Mouse (Mus musculus): ENCODE results near the gene Eya2. TPM values are rescaled to one million over a fixed set of nuclear protein-coding genes. Genes with fewer than 3 reads are reported as not detected.
A peak's percentile ranks its signal among the peaks of the same experiment; 100 is the strongest.

The Eya2 gene
- total RNA-seq, 2 experiments from 2014 or later: 1.8 to 2.5 TPM

DNA sequence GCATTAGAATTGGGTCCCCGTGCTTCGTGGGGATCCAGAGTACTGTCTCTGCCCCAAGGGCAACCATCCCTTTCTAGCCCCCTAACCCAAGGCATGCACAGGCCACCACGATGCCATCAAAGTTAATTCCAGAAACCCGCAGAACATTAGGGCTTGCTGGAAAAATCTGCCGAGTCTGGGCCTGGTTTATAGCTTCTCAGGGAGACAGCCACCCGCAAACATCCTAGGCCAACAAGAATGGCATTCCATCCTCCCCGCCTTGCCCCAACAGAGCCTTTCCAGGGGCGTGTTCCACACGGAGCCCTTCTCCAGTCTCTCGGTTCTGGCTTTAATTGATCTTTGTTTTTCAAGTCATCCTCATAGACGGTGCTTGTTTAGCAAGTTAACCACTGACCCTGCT, 153.6 kb downstream of the Eya2 start:
- intact Hi-C loops (cut with DNase I): no loop called here
- DNase-seq: no peak

DNA sequence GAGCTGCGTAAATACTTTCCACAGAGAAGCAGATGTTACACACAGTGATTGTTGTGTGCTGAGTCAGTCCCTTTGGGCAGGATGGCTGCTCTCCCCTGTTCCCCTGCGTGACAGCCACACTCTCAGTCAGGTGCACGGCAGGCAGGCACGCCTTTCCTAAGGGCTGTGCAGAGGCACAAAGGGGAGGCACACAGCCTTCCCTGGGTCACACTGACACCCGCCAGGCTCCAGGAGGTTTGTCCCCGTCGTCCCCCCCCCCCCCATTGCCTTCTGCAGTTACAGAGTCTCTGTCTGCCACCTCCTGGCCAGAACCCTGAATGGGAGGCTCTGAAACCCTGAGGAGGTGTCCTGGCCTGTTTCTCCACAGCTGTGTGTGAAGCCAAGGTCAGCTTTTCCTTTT, 156.2 kb downstream of the Eya2 start:
- intact Hi-C loops (cut with DNase I): loop anchor here (2.0 kb wide), 1 partner anchor 222 kb away; no protein-coding TSS in a partner anchor
- peak in 1 of 2 experiments; percentile 38 for DNase-seq

DNA sequence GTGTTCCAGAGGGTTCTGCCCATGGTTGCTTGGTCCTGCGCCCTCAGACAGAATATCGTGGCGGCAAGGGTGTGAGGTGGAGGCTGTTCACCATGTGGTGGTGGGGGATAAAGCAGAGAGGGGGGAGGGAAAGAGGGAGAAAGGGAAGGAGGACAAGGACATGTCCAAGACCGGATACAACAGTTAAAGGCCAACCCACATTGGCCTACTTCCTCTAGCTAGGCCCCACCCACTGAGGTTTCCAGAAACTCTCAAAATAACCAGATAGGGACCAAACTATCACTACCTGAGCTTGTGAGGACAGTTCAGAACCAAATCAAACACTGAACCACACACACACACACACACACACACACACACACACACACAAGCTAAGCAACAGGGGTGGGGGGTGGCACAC, 157.9 kb downstream of the Eya2 start:
- intact Hi-C loops (cut with DNase I): no loop called here
- DNase-seq: no peak

DNA sequence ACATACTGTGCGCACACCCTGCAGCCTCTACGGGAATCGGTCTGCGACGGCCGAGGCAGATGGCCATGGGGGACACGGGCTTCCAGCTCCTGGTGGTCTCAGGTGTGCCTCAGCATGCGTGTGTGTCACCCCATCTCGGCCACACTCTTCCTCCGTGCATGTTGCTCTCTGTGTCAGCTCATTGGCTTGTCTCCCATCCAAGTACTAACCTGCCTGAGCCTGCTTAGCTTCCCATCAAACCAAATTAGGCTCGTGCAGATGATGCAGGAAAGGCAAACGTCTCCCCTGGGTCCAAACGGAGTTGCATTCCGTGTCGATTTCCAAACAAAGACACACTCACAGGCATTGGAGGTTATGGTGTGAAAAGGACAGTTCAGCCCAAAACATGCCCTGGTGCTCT, 163.0 kb downstream of the Eya2 start:
- no peak for DNase-seq
- intact Hi-C loops (cut with DNase I): no loop called here

DNA sequence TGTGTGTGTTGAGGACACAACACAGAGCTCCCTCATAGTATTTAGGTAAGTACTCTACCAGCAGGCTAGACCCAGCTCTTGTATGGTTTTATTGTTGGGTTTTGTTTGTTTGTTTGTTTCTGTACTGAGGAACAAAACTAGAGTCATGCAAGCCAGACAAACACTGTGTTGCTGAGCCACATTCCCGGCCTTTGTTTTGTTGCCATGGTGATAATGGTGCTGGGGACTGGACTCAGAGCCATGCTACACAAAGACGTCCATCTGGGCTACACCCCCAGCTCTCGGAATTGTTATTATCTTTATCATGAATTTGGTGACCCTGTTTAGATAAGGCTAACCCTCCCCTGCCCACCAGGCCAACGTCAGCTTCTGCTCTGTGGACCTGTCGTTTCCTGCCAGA, 163.7 kb downstream of the Eya2 start:
- DNase-seq: peak in 1 of 2 experiments; percentile 24

DNA sequence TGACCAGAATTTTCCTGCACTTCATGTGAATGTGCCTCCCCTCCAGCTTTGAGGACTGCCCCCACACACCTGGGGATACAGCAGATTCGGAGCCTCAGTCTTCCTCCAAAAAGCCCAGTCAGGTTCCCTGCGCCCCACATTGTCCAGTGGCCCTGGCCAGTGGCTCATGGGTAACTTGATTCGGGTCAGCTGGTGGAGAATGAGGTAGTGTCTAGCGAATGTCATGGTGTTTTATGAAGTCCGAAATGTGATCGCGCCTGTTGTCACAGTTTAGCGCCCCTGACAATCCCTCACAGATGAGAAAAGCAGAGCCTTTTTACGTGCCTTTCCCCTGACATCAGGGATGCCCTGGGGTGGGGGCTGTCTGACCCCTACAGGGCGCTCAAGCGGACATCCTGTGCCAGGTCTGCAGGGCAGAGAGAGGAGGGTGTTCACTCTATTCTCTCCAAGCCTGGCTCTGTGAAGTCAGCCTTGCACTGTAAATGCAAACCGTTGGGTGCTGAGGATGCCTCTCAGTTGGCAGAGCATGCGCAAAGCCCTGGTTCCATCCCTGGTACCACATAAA, 164.7 kb downstream of the Eya2 start:
- intact Hi-C loops (cut with DNase I): no loop called here

More for the DNA sequence above, 163.7 kb downstream of the Eya2 start:
- intact Hi-C loops (cut with DNase I): no loop called here

DNA sequence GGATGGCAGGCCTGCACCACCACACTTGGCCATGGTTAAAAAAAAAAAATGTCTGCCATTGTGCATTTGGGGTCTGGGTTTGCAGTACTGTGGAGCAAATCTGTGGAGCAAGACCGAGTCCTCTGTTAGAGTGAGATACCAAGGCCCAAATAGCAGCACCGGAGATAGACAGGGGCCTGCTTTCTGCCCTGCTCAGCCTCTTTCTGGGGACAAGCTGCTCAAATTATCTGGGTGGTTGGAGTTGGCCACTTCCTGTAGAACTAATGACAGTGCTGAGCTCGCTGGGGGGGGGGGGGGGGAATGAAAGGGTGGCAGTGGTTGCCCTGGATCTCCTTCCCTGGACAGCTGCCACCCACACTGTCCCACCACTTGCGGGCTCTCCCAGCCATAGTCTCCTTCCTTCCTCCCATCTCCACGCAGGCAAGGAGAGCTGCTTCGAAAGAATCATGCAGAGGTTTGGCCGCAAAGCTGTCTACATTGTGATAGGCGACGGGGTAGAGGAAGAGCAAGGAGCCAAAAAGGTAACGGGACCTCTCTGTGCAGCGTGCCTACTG, 174.1 kb downstream of the Eya2 start:
- DNase-seq: no peak
- intact Hi-C loops (cut with DNase I): no loop called here

More for the DNA sequence above, 164.7 kb downstream of the Eya2 start:
- no peak for DNase-seq

DNA sequence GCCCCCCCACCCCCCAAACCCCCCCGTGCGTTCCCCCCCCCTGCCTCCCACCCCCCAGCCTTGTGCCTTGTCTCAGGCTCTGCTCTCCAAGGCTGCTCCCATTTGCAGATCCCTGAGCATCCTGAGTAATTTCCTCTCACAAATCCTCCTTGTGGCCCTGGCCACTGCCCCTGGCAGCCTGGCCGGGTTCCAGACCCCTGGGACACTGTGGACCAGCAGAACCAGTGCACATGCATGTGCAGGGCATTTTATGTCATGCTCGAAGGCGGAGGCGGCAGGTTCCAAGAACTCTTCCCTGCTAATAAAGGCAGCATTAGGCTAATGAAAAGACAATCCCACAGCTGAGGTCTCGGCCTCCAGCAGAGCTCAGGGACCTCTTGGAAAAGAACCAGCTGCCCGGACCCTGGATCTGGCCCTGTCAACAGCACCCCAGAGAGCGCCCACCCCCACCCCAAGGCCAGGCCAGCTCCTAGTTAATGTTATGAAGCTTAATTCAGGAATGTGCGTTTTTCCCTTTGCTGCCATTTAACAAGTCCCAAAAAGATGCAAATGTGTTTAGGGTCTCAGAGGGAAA, 174.6 kb downstream of the Eya2 start:
- no peak for DNase-seq
- intact Hi-C loops (cut with DNase I): no loop called here

DNA sequence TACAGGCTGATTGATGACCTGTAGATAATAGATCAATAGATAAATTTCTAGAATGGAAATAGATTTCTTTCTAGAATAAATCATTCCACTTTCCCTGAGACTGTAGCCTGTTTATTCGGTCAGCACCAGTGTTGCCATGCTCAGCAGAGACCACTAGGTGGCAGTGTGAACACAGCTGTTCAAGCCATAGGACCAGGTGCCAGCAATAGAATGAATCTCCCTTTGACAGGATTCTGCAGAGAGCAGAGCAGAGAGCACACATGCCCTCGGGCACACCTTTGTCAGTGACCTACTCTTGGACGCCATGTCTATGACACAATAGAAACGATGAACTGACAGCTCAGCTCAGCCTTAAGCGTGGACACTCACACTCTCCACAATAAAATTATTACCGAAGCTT, 184.1 kb downstream of the Eya2 start:
- intact Hi-C loops (cut with DNase I): no loop called here
- peak; percentile 70 to 83 for DNase-seq

DNA sequence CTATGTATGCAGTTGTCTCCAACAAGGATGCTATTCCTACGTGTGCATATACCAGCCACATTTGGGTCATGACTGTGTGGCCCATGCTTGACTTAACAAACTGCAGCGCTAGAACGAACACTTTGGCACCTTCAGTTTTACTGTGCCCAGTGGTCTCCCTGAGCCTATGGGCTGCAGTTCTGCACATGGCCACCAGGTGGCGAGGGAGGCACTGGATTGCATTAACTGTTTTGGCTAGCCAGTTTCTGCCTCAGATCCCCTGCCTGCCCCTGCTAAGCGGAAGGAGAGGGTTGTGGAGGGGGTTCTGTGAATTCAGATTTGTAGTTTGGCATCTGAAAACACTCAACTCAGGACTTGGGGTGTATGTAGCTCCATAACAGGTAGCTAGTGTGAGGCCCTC, 187.5 kb downstream of the Eya2 start:
- intact Hi-C loops (cut with DNase I): loop anchor here (5.0 to 10.0 kb wide), 2 partner anchors 265 to 782 kb away; no protein-coding TSS in a partner anchor
- peak; percentile 81 to 90 for DNase-seq

DNA sequence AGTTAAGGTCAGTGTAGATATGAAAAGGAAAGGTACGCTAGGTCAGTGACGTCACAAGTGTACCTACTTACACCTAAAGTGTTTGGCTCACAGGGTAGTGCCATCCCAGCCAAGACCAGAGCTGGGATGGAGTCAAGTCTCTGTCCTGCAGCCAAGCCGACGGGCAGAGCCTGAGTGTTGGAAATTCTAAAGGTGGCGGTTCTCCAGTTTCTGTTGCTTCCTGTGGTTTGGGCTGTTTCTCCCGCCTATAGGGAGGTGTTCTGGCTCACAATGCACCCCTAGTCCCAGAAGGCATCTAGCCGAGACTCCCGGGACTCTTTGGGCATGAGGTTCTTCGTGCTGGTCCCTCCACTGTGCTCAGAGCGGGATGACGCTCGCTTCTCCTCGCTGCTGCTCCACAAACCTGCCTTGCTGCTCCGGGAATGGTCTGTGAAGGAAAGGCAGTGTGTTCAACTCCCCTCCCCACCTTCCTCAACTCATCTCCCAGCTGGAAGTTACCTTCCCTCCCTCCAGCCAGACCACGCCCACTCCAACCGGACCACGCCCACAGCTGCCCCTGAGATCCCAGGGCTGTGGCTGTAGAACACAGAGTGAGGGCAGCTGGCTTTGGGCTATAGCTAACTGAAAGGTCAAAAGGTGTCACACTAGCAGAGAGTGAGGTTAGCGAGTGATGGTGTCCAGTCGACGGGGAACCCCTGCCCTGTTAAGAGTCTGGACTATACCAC, 190.6 kb downstream of the Eya2 start:
- DNase-seq: no peak
- intact Hi-C loops (cut with DNase I): loop anchor here (10.0 kb wide), 1 partner anchor 779 kb away; no protein-coding TSS in a partner anchor

DNA sequence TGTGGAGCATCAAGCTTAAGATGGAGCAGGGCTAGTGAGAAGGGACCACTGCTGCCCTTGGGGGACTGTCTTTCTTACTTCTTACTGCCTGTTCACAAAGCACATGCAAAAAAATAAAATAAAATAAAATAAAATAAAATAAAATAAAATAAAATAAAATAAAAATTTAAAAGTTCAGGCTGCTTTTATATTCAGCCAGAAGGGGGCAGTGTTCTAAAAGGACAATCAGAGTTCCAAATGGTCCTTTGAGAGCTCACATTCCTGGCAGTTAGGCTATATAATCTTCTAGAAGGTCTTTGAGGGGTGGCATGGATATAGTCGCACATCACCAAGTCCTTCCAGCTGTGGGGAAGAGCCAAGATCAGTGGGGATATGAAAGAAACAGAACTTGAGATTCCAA, 191.6 kb downstream of the Eya2 start:
- intact Hi-C loops (cut with DNase I): loop anchor here (10.0 kb wide), 1 partner anchor 778 kb away; no protein-coding TSS in a partner anchor
- DNase-seq: no peak

DNA sequence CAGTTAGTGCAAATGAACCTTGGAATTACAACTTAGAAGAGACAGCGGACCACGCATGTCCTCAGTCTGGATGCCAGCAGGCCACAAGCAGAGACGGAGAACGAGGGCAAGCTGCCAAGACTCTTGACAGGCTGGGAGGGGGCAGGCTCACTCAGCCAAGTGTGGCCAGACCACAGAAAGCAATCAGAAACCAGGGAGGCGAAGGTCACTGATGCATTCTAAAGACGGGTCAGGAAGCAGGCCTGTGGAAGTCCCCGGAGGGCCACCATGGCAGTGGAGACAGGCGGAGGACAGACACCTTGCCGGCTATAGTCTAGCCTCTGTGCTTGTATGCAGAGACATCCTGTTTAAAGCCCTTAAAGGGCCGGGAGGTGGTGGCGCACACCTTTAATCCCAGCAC, 193.2 kb downstream of the Eya2 start:
- DNase-seq: peak; percentile 81 to 89
- intact Hi-C loops (cut with DNase I): loop anchor here (10.0 kb wide), 1 partner anchor 777 kb away; no protein-coding TSS in a partner anchor

DNA sequence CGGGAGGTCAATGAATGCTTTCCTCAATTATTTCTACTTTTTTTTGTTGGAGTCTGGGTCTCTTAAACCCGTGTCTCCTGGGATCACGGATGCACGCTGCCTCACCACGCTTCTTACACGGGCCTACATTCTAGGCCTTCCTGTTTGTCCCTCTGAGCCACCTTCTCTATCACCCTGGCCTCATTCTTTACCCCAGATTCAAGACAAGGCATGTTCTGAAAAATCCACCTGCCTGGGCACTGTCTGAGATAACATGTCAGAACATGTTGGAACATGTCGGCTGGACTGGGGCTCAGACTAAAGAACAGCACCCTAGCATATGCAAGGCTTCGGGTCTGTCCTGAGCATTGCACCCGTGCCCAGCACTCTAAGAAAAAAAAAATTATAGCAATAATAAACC, 194.0 kb downstream of the Eya2 start:
- no peak for DNase-seq
- intact Hi-C loops (cut with DNase I): loop anchor here (10.0 kb wide), 1 partner anchor 776 kb away; no protein-coding TSS in a partner anchor

DNA sequence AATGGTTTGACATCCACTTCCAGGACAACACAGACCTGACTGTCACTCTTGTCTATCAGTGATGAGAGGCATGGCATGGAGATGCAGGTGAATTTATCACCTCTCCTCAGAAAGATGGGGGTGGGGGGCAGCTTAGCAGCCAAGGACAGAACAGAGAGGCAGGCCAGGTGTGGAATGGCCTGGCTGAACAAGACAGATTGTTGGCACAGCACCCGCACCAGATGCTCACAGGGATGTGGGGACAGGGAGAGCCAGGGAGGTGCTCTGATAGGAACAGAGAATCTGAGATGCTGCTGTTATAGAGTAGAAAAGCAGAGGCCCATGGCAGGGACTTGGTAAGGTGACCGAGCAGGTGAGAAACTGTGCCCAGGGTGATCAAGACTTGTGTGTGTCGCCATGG, 194.8 kb downstream of the Eya2 start:
- intact Hi-C loops (cut with DNase I): loop anchor here (10.0 kb wide), 1 partner anchor 775 kb away; no protein-coding TSS in a partner anchor
- no peak for DNase-seq

DNA sequence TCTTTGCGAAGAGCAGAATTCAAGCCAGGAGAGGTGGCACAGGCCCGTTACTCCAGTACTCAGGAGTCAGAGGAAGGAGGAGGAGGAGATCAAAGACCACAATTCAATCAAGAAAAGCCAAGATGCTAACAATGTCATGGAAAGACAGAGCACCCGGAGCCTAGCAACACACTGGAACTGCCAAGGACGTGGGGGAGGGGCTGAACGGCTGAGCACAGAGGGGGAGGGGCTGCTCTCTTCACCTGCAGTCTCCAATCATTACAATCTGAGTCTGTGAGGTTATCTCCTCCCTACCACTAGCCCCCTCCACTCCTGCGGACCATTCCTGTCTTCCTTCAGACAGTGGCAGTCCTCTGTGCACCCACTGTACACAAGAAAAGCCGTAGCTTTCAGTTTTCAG, 196.2 kb downstream of the Eya2 start:
- DNase-seq: no peak
- intact Hi-C loops (cut with DNase I): no loop called here

DNA sequence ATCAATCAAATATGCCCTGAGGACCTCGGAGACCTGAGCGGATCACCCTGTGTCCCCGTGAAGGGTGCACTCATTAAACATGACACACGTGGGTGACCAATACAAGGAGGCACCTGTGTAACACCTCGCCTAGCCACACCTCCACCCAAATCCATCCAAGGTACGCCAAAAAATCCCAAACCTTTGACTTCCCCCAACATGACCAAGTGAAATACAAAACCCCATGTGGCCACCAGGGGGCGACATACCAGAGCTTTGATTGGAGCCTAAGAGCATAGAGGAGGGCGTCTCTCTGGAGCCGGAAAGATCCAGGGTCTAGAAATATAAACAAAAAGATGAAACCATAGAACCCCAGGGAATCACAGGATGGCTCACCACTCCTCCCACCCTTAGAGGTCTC, 196.8 kb downstream of the Eya2 start:
- intact Hi-C loops (cut with DNase I): no loop called here
- peak; percentile 56 to 75 for DNase-seq

DNA sequence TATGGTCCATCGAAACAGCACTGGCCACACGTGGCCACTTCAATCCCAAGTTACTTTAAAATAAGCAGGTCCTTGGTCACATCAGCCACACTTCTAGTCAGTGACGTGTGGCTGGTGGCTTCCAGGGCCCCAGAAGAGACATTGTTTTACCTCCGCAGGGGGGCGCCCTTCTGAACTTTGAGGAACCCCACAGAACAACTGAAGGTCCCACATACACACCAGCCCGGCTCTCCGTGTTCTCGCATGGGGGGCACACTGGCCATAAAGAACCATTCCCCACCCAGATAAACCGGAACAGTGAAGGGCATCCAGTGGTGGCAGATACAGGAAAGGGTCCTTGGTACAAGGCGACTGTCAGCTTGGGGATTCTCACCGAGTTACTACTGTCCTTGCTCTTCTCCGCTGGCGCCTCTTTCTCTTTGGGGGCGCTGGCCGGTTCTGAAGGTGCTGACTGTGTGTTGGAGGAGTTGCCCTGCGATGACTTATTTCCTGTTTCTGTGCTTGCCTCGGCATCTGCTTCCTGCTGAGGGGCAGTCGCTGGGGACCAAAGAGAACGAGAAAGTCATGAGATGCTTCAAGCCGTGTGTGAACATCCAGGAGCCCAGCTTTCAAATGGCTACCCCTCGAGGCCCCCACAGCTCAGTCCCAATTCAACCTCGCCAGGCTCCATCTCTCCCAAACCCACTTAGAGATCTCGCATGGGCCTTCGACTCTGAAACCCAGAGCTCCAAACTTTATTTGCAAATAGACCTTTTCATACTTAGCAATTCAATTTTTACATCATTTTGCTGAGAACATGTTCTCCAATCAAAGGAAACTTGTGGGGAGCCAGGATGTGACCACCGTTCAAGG, 197.8 kb downstream of the Eya2 start:
- DNase-seq: no peak
- intact Hi-C loops (cut with DNase I): no loop called here

DNA sequence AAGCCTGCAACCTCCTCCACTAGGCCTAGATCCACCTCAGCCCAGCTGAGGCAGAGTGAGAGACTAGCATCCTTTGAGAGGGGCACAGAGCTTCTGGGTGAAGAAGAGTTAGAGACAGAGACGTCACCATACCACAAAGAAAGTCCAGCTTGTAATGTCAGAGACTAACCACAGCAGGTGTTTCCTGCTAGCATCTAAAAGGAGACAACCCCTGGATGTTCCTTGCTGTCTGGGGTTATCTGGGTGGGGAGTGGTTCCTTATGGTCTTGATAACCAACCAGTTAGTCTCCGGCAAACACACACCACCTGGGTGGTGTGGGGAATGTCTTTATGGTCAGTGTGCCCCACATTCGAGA, 198.4 kb downstream of the Eya2 start:
- intact Hi-C loops (cut with DNase I): no loop called here
- DNase-seq: no peak

DNA sequence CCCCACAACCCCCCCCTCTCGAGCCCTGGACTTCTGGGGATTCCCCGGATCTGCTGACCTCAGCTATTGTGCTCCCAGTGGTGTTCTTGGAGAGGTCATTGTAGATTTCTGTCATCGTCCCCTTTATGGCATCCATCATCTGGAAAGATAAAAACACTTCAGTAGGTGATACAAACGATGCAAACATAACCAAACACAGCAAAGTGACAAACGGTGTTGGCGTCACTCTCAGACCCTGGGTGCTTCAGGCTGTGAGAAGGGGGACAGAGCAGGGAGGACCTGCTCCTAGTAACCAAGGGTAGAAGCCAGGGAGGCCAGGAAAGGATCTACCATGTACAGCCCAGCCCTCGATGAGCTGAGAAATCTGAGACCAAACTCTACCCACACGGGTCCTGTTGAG, 203.0 kb downstream of the Eya2 start:
- intact Hi-C loops (cut with DNase I): no loop called here
- no peak for DNase-seq

Measured in heart, postnatal 14 days (tissue).